Mouse (Mus musculus) spleen, adult 18-20 months (tissue): ENCODE measurements around the gene Sbf2.

ENCODE experiments used
- DNase-seq, 2 experiments: peaks; one replicate each; pipeline ENCODE4 v3.0.0; 2022; ENCODE audit warnings: mixed read lengths in 2 of 2

Gene Sbf2

GRCm38 (mm10) chr7:110269777-110270176 is 344.9 kb downstream of the Sbf2 start:
- DNase-seq, result no peak

- DNase-seq, result no peak
These were observed 346.2 kb downstream of the Sbf2 start for GRCm38 (mm10) chr7:110268511-110268910.

GRCm38 (mm10) chr7:110267994-110268393 is 346.7 kb downstream of the Sbf2 start:
- no peak for DNase-seq

GRCm38 (mm10) chr7:110267014-110267413 is 347.7 kb downstream of the Sbf2 start:
- no peak for DNase-seq

GRCm38 (mm10) chr7:110265796-110266195 is 348.9 kb downstream of the Sbf2 start:
- DNase-seq, result peak; percentile 77 to 93

- no peak for DNase-seq
These were observed 351.2 kb downstream of the Sbf2 start for GRCm38 (mm10) chr7:110263474-110263873.

GRCm38 (mm10) chr7:110262661-110263060 is 352.1 kb downstream of the Sbf2 start:
- no peak for DNase-seq

GRCm38 (mm10) chr7:110261807-110262206 is 352.9 kb downstream of the Sbf2 start:
- no peak for DNase-seq

- no peak for DNase-seq
These were observed 354.6 kb downstream of the Sbf2 start for GRCm38 (mm10) chr7:110259966-110260711.

- DNase-seq, result no peak
These were observed 356.3 kb downstream of the Sbf2 start for GRCm38 (mm10) chr7:110258196-110258950.
